Comparison of ENCODE assay signal across 8 mouse cellular contexts in the genomic region with DNA sequence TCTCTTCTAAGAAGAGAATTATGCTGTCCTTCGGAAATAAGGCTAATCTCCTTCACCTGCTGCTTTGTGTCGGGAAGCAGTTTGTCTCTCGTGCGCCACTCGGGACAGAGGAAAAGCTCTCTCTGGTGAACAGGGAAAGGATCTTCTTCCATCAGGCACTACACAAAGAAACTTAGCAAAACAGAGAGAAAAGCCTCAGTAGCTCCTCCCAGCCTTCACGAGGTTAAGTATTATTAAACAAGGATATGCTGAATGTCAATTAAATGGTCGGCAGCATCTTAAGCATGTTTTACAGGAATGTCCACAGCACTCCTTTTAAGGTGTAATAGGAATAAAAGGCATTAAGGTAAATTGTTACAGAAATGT. TPM values are rescaled to one million over a fixed set of nuclear protein-coding genes. Genes with fewer than 3 reads are reported as not detected.
DNase-seq lines count a peak whose midpoint lies in the region; ATAC-seq and TF ChIP-seq lines count a peak whose summit lies in the region.

No protein-coding gene starts in this region.

- WGBS in thymus, adult 2 months = under 1% methylated on average over 7 of the region's 7 CpGs
- WGBS in liver, embryonic 13.5 days (ENCODE audit: insufficient replicate concordance) = 2% methylated on average over 7 of the region's 7 CpGs

- TF ChIP-seq CTCF in thymus, adult 2 months (IDR thresholded peaks at IDR 0.05; ENCODE audit: borderline replicate concordance, control insufficient read depth, extremely low read depth, insufficient read depth, low read length, poor library complexity) = no peak

- no peaks in the 10 kb centered on the region for H3K36me3 ChIP-seq in thymus, adult 2 months (ENCODE audit: control insufficient read depth, insufficient read depth, low read length)
- no peaks in the 10 kb centered on the region for H3K36me3 ChIP-seq in liver, embryonic 13.5 days

- H3K9ac ChIP-seq in liver, embryonic 13.5 days = peak overlapping the region; percentile 51; the same call in 1 of the 2 replicates

- H3K27ac ChIP-seq in thymus, adult 2 months (ENCODE audit: control insufficient read depth, insufficient read depth, low read length) = no peak overlapping the region
- H3K27ac ChIP-seq in liver, embryonic 13.5 days = no peak overlapping the region

- H3K9me3 ChIP-seq in liver, embryonic 13.5 days (replicated peaks) = no peaks in the 10 kb centered on the region

- no peak; the same call in 1 of the 2 replicates for TF ChIP-seq POLR2A in thymus, adult 2 months (IDR thresholded peaks at IDR 0.05; ENCODE audit: control insufficient read depth, extremely low read depth, insufficient read depth, low read length, poor library complexity)

- no peak for DNase-seq in frontal cortex, adult 2 months (ENCODE audit: extremely low spot score in 1 of 2, low spot score in 1 of 2)
- DNase-seq in thymus, adult 2 months = no peak
- no peak for DNase-seq in thymus, postnatal 14 days
- DNase-seq in liver, embryonic 13.5 days = no peak
- no peak for DNase-seq in kidney, adult 11 months
- no peak for DNase-seq in right cerebral cortex, adult 2 months (ENCODE audit: low spot score in 2 of 2)

- peaks cover 5% of the 10 kb centered on the region for H3K4me1 ChIP-seq in thymus, adult 2 months (replicated peaks; ENCODE audit: control insufficient read depth, insufficient read depth, low read length)
- peaks cover 19% of the 10 kb centered on the region for H3K4me1 ChIP-seq in liver, embryonic 13.5 days (replicated peaks)

- H3K27me3 ChIP-seq in thymus, adult 2 months (ENCODE audit: control insufficient read depth, insufficient read depth, low read length) = no peaks in the 10 kb centered on the region
- no peaks in the 10 kb centered on the region for H3K27me3 ChIP-seq in liver, embryonic 13.5 days

- ATAC-seq in frontal cortex, adult (ENCODE audit: low TSS enrichment) = peak; percentile 60
- no peak for ATAC-seq in liver, embryonic 13.5 days (ENCODE audit: low read depth)
- ATAC-seq in monocyte, adult 5-6 weeks (replicated peaks; ENCODE audit: insufficient number of reproducible peaks, low FRiP score, low TSS enrichment, poor library complexity, severe bottlenecking) = no peak

- peak overlapping the region; percentile 86 for H3K4me2 ChIP-seq in liver, embryonic 13.5 days

- peak overlapping the region; percentile 30 for H3K4me3 ChIP-seq in thymus, adult 2 months (ENCODE audit: control insufficient read depth, insufficient read depth, low read length)
- peak overlapping the region; percentile 85 for H3K4me3 ChIP-seq in liver, embryonic 13.5 days (replicated peaks)

RNA-seq across cellular contexts. Expression of a gene that starts 0.3 kb away (rescaled TPM):
- polyA plus RNA-seq in frontal cortex, adult 2 months (2012; rRNA removed) = 13.4 and 16.6 TPM in 2 replicates
- polyA plus RNA-seq in thymus, adult 2 months (2012; rRNA removed) = 7.9 and 11.1 TPM in 2 replicates
- 11.8 and 12.1 TPM in 2 replicates for polyA plus RNA-seq in liver, embryonic 13.5 days (2015; fragmentation: Nextera tagmentation; extraction: Ambion mirVana)
- 10.1 to 15.3 TPM (median 12.6 TPM) in 3 replicates for total RNA-seq in monocyte, adult 5-6 weeks (2017)
